Comparison of ENCODE assay signal across 16 mouse cellular contexts in the genomic region with DNA sequence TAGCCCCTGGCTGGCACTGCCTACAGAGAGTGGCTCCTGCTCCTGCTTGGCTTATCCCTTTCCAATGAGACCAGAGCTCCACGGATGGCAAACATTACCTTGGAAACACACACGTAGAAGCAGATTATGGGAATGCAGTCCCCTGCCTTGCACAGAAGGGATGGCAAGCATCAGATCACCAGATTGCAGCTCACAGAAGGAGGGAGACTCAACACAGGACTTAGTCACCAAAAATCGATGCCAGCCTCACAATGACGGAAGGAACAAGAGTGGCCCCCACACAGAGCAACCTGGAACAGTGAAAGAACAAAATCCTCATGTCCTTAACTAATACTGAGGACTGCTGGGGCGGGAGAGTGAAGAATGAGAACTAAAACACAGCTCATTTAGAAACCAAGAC.
DNase-seq lines count a peak whose midpoint lies in the region; ATAC-seq lines count a peak whose summit lies in the region.
"Had no signal": no experiment of that assay in that cellular context is flagged by ENCODE, and none has a peak within 500 bp of the region (broad histone marks: within the 10 kb centered on the region; RNA-seq: fewer than 3 reads in every experiment).

No protein-coding gene starts in this region.

- H3K27me3 ChIP-seq in kidney, embryonic 15.5 days: no peaks in the 10 kb centered on the region
- H3K27me3 ChIP-seq: midbrain, embryonic 12.5 days had no signal

- H3K9me3 ChIP-seq in kidney, embryonic 15.5 days (replicated peaks): no peaks in the 10 kb centered on the region
- H3K9me3 ChIP-seq: heart, embryonic 10.5 days; hindbrain, embryonic 10.5 days; midbrain, embryonic 12.5 days had no signal

- no peak overlapping the region for H3K4me3 ChIP-seq in kidney, embryonic 15.5 days (replicated peaks)
- H3K4me3 ChIP-seq: heart, embryonic 10.5 days; hindbrain, embryonic 10.5 days; midbrain, embryonic 12.5 days had no signal

- intact Hi-C loops in left cerebral cortex, postnatal 14 days (cut with DNase I): no loop called here
- intact Hi-C loops in gastrocnemius, postnatal 36 days (cut with DNase I): no loop called here

- H3K36me3 ChIP-seq in kidney, embryonic 15.5 days: no peaks in the 10 kb centered on the region
- H3K36me3 ChIP-seq: heart, embryonic 10.5 days; hindbrain, embryonic 10.5 days; midbrain, embryonic 12.5 days had no signal

- ATAC-seq in kidney, embryonic 15.5 days (replicated peaks; ENCODE audit: low FRiP score): no peak
- ATAC-seq: intestine, embryonic 16.5 days; lung, postnatal 0 days had no signal

- no peak overlapping the region for H3K9ac ChIP-seq in kidney, embryonic 15.5 days
- H3K9ac ChIP-seq: midbrain, embryonic 12.5 days had no signal

- H3K4me2 ChIP-seq in kidney, embryonic 15.5 days: no peak overlapping the region
- H3K4me2 ChIP-seq: midbrain, embryonic 12.5 days had no signal

- no peak overlapping the region for H3K27ac ChIP-seq in kidney, embryonic 15.5 days
- H3K27ac ChIP-seq: heart, embryonic 10.5 days; hindbrain, embryonic 10.5 days; midbrain, embryonic 12.5 days had no signal

- peak; percentile 31 to 51 for DNase-seq in left cerebral cortex, adult 18-20 months (ENCODE audit: low spot score in 2 of 2)
- no peak for DNase-seq in left cerebral cortex, adult 11 months (ENCODE audit: low spot score)
- peak; percentile 77 for DNase-seq in layer of hippocampus, adult 11-12 months (ENCODE audit: low spot score)
- DNase-seq in left cerebral cortex, postnatal 14 days (ENCODE audit: low spot score in 2 of 2): peak; percentile 19 to 53
- DNase-seq in gastrocnemius, postnatal 36 days: no peak
- no peak for DNase-seq in neural tube, embryonic 10.5 days (ENCODE audit: extremely low spot score, low spot score)
- DNase-seq: embryo, embryonic 11 days; kidney, postnatal 36 days; liver; thymus, postnatal 25 days had no signal

- H3K4me1 ChIP-seq in kidney, embryonic 15.5 days: no peaks in the 10 kb centered on the region
- H3K4me1 ChIP-seq: heart, embryonic 10.5 days; hindbrain, embryonic 10.5 days; midbrain, embryonic 12.5 days had no signal

- WGBS in kidney, embryonic 15.5 days: 75% methylated on average over 5 of the region's 5 CpGs

Comparison
In these comparisons a context has a peak if more than half of its experiments do, and no peak if none do; other contexts are left out.
1. DNase-seq: peak in left cerebral cortex, adult 18-20 months (2 of 2), layer of hippocampus, adult 11-12 months (single experiment) and left cerebral cortex, postnatal 14 days (2 of 2); none in left cerebral cortex, adult 11 months (single experiment), gastrocnemius, postnatal 36 days (0 of 2) and neural tube, embryonic 10.5 days (single experiment).